Mouse (Mus musculus) myocyte (in vitro differentiated cells): ENCODE measurements at regions not wholly inside any gene's neighbourhood (a gene's known extent, or its start where the extent isn't known, plus 50 kb on each side); places are given as distances from the start of the nearest gene placed in this dataset.

Experiments used
- H3K27me3 ChIP-seq: one replicate; pipeline ENCODE4 v1.6.1; 2011; ENCODE audit not compliant: control insufficient read depth, insufficient read depth, insufficient read length
- H3K36me3 ChIP-seq: one replicate; pipeline ENCODE4 v1.6.1; 2011; ENCODE audit not compliant: control insufficient read depth, insufficient read depth
- H3K4me2 ChIP-seq: one replicate; pipeline ENCODE4 v1.6.1; 2011; ENCODE audit warnings: low read depth, control low read depth
- H3K4me3 ChIP-seq: one replicate; pipeline ENCODE4 v1.5.1; 2011; ENCODE audit warnings: mild to moderate bottlenecking, control low read depth, moderate library complexity
- H3K79me2 ChIP-seq: one replicate; pipeline ENCODE4 v1.6.1; 2011; ENCODE audit not compliant: control insufficient read depth, insufficient read depth
- H3ac ChIP-seq: one replicate; pipeline ENCODE4 v1.6.1; 2011; ENCODE audit not compliant: control insufficient read depth, insufficient read length
- CEBPB ChIP-seq: IDR thresholded peaks from 2 replicates; pipeline ENCODE4 v1.6.1; 2011; ENCODE audit warnings: mild to moderate bottlenecking, moderate library complexity; ENCODE audit not compliant: poor library complexity, insufficient read depth, severe bottlenecking
- E2F4 ChIP-seq: IDR thresholded peaks from one replicate; pipeline ENCODE4 v1.6.1; 2011; ENCODE audit warnings: mild to moderate bottlenecking, control low read depth, moderate library complexity; ENCODE audit not compliant: insufficient read depth
- MAX ChIP-seq: IDR thresholded peaks from one replicate; pipeline ENCODE4 v1.6.1; 2011; ENCODE audit warnings: low read depth, mild to moderate bottlenecking, control low read depth
- MYOD1 ChIP-seq, 3 experiments: IDR thresholded peaks; one replicate each; pipeline ENCODE4 v1.6.1; 2011; ENCODE audit warnings: control low read depth in 2 of 3, low read depth in 2 of 3, mild to moderate bottlenecking in 2 of 3, moderate library complexity in 1 of 3; ENCODE audit not compliant: insufficient read length in 2 of 3, control insufficient read depth in 1 of 3
- MYOG ChIP-seq, 3 experiments: IDR thresholded peaks; one replicate each; pipeline ENCODE4 v1.6.1; 2011; ENCODE audit warnings: control low read depth in 2 of 3, low read depth in 2 of 3, mild to moderate bottlenecking in 2 of 3; ENCODE audit not compliant: insufficient read length in 2 of 3, control insufficient read depth in 1 of 3, insufficient read depth in 1 of 3
- POLR2A ChIP-seq: IDR thresholded peaks from one replicate; pipeline ENCODE4 v1.6.1; 2011; ENCODE audit warnings: low read depth, mild to moderate bottlenecking, control low read depth, moderate library complexity; ENCODE audit not compliant: insufficient read length
- POLR2AphosphoS2 ChIP-seq: IDR thresholded peaks from one replicate; pipeline ENCODE4 v1.6.1; 2011; ENCODE audit warnings: low read depth, control low read depth; ENCODE audit not compliant: insufficient read length
- REST ChIP-seq: IDR thresholded peaks from one replicate; pipeline ENCODE4 v1.6.1; 2011; ENCODE audit warnings: mild to moderate bottlenecking, control low read depth, moderate library complexity; ENCODE audit not compliant: insufficient read depth, insufficient read length
- SRF ChIP-seq: IDR thresholded peaks from one replicate; pipeline ENCODE4 v1.6.1; 2011; ENCODE audit warnings: low read depth; ENCODE audit not compliant: control insufficient read depth, insufficient read length
- TCF12 ChIP-seq: IDR thresholded peaks from one replicate; pipeline ENCODE4 v1.6.1; 2011; ENCODE audit warnings: mild to moderate bottlenecking, control low read depth; ENCODE audit not compliant: poor library complexity, insufficient read depth, severe bottlenecking
- TCF3 ChIP-seq: IDR thresholded peaks from one replicate; pipeline ENCODE4 v1.6.1; 2011; ENCODE audit warnings: low read depth, control low read depth; ENCODE audit not compliant: insufficient read length
- USF1 ChIP-seq: IDR thresholded peaks from one replicate; pipeline ENCODE4 v1.6.1; 2011; ENCODE audit warnings: low read depth, mild to moderate bottlenecking, control low read depth, moderate library complexity

DNA sequence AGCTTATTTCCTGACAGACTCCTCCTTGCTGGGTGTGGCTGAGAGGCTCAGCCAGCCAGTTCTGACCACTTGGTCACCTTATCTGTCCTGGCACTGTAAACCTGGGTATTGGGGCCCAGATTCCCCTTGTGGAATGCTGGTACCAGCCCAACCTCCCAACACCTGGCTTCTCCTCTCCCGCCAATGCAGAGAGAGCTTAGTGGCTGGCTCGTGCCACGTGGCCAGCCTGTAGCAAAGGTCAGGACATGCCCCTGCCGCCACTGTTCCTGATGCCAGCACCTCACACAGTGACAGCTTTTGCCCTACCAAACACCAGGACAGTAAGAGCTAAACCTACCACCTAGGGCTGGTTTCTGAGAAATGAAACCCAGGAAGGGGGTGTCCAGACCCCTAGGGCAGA, 66.8 kb upstream of the Wnt4 start:
- no peak overlapping the region for H3K4me3 ChIP-seq
- no peak overlapping the region for H3ac ChIP-seq
- no peaks in the 10 kb centered on the region for H3K79me2 ChIP-seq
- H3K27me3 ChIP-seq: no peaks in the 10 kb centered on the region
- TF ChIP-seq E2F4 (no peak), MYOG (IDR thresholded peaks at IDR 0.05; ENCODE audit: control insufficient read depth in 1 of 3, insufficient read depth in 1 of 3, insufficient read length in 2 of 3, low read depth in 2 of 3) (no peak), MYOD1 (IDR thresholded peaks at IDR 0.05; ENCODE audit: control insufficient read depth in 1 of 3, insufficient read length in 2 of 3, low read depth in 2 of 3) (no peak), USF1 (no peak), SRF (no peak), REST (no peak), MAX (no peak), CEBPB (no peak), POLR2AphosphoS2 (no peak), TCF12 (no peak), POLR2A (no peak), TCF3 (no peak)
- no peaks in the 10 kb centered on the region for H3K36me3 ChIP-seq
- no peak overlapping the region for H3K4me2 ChIP-seq

DNA sequence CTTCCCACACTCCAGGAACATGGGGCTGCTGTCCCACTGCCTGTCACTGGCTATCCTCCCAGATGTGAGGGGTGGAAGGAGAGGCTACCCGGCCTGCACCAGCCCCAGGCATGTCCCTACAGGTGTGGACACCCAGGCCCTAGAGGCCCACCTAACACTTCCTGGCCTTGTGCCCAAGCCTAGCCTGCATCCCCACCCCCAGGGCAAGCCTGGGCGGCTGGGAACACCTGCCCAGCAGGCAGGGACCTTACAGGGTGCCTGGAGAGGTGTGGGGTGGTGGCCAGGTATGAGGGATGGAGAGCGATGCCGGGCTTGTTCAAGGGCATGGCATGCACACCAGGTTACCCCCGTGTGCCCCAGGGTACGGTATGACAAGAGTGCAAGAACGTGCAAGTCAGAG, 76.3 kb upstream of the Wnt4 start:
- Histone ChIP-seq H3K4me3 (no peak overlapping the region), H3K79me2 (no peaks in the 10 kb centered on the region), H3K27me3 (no peaks in the 10 kb centered on the region), H3K4me2 (peak overlapping the region; percentile 12), H3ac (no peak overlapping the region), H3K36me3 (no peaks in the 10 kb centered on the region)
- TF ChIP-seq POLR2A (no peak), REST (no peak), TCF12 (no peak), USF1 (no peak), MAX (no peak), MYOD1 (IDR thresholded peaks at IDR 0.05; ENCODE audit: control insufficient read depth in 1 of 3, insufficient read length in 2 of 3, low read depth in 2 of 3) (no peak), TCF3 (no peak), MYOG (IDR thresholded peaks at IDR 0.05; ENCODE audit: control insufficient read depth in 1 of 3, insufficient read depth in 1 of 3, insufficient read length in 2 of 3, low read depth in 2 of 3) (no peak), E2F4 (no peak), SRF (no peak), POLR2AphosphoS2 (no peak)

DNA sequence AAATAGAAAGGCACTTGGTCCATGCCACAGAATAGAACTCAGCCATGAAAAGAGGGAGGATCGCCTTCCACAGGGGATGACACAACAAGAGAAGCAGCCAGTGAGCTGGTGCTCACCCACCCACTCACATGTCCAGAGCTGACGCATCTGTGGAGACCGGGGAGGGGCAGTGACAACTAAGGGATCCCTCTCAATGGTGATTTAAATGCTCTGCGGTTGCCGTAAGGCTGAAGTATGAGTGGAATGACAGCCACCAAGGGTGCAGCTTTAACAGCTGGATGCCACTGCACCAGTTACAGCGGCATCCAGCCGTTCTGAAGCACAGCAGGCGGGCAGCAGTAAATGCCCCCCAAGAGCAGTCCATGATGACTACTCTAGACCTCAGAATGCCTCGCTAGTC, 76.9 kb upstream of the Wnt4 start:
- Histone ChIP-seq H3K27me3 (no peaks in the 10 kb centered on the region), H3K36me3 (no peaks in the 10 kb centered on the region), H3ac (no peak overlapping the region), H3K4me3 (no peak overlapping the region), H3K4me2 (peak overlapping the region; percentile 69), H3K79me2 (no peaks in the 10 kb centered on the region)
- TF ChIP-seq POLR2A: no peak
- no peak for TF ChIP-seq POLR2AphosphoS2
- TF ChIP-seq SRF: no peak
- no peak for TF ChIP-seq TCF12
- TF ChIP-seq MYOG (IDR thresholded peaks at IDR 0.05; ENCODE audit: control insufficient read depth in 1 of 3, insufficient read depth in 1 of 3, insufficient read length in 2 of 3, low read depth in 2 of 3): peak in 1 of 3 experiments; percentile 54
- peak in 2 of 3 experiments; percentile 73 to 82 for TF ChIP-seq MYOD1 (IDR thresholded peaks at IDR 0.05; ENCODE audit: control insufficient read depth in 1 of 3, insufficient read length in 2 of 3, low read depth in 2 of 3)
- no peak for TF ChIP-seq E2F4
- no peak for TF ChIP-seq TCF3
- TF ChIP-seq CEBPB: no peak

DNA sequence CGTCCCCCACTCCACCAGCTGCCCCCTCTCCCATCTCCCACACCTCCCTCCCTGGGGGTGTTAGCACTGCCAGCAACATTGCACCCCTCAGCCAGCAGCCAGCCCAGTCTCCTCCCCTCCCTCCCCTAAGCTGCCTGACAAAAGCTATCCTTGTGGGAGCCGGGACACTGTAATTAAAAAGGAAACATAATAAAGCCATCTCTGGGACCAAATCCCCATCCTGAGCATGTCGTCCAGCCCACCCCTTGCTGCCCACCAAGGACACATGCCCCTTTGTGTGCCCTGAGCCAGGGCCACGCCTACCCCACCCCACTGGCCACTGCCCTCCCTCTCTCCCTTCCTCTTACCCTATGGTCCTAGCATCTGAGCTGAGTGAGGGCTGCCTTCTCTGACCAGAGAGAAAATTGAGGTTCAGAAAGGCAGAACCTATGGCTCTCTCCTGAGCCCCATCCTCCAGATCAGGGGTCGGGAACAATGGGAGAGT, 80.8 kb upstream of the Wnt4 start:
- TF ChIP-seq TCF12: no peak
- no peak for TF ChIP-seq MYOD1 (IDR thresholded peaks at IDR 0.05; ENCODE audit: control insufficient read depth in 1 of 3, insufficient read length in 2 of 3, low read depth in 2 of 3)
- TF ChIP-seq REST: no peak
- no peak for TF ChIP-seq E2F4
- TF ChIP-seq POLR2A: no peak
- no peak for TF ChIP-seq MYOG (IDR thresholded peaks at IDR 0.05; ENCODE audit: control insufficient read depth in 1 of 3, insufficient read depth in 1 of 3, insufficient read length in 2 of 3, low read depth in 2 of 3)
- TF ChIP-seq SRF: no peak
- TF ChIP-seq POLR2AphosphoS2: no peak
- TF ChIP-seq MAX: no peak
- TF ChIP-seq CEBPB: no peak
- no peak for TF ChIP-seq USF1
- TF ChIP-seq TCF3: no peak
- Histone ChIP-seq H3ac (no peak overlapping the region), H3K4me2 (no peak overlapping the region), H3K4me3 (no peak overlapping the region), H3K36me3 (no peaks in the 10 kb centered on the region), H3K79me2 (no peaks in the 10 kb centered on the region), H3K27me3 (no peaks in the 10 kb centered on the region)

DNA sequence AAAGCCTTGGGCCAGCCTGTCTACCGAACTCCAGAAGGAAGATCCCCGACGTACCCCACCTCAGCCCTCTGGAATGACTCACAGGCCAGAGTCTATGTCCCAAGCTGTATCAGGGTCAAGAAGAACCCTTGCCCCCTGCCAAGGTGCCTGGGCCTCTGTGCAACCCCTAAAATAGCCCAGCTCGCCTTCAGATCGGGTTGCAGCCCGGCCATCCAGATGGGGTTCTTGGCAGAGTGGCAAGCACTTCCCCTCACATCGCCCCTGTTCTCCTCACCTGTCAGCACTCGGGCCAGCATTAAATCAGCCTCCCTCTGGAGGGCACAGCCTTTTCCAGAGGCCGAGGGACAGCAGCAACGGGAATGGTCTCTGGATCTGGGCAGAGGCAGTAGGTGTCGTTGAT, 83.2 kb upstream of the Wnt4 start:
- no peak for TF ChIP-seq CEBPB
- H3K27me3 ChIP-seq: no peaks in the 10 kb centered on the region
- no peak overlapping the region for H3K4me2 ChIP-seq
- no peak overlapping the region for H3ac ChIP-seq
- H3K36me3 ChIP-seq: no peaks in the 10 kb centered on the region
- no peaks in the 10 kb centered on the region for H3K79me2 ChIP-seq
- no peak overlapping the region for H3K4me3 ChIP-seq
